Mouse (Mus musculus): ENCODE data around the gene Epdr1. TPM values are rescaled to one million over a fixed set of nuclear protein-coding genes. Genes with fewer than 3 reads are reported as not detected.

Epdr1 gene
- total RNA-seq, 1 experiment, result 9.9 TPM

- Histone ChIP-seq H3K9me3 (ENCODE audit: control insufficient read depth, insufficient read depth, low read depth, low read length) (no peaks in the 10 kb centered on the region), H3K27ac (ENCODE audit: insufficient read depth, low read depth, low read length, poor library complexity, severe bottlenecking) (no peak overlapping the region), H3K4me3 (ENCODE audit: insufficient read depth in 1 of 2, low read depth in 1 of 2, low read length in 2 of 2, poor library complexity in 1 of 2, severe bottlenecking in 1 of 2) (no peak overlapping the region), H3K9ac (ENCODE audit: insufficient read depth, low read depth, low read length, poor library complexity, severe bottlenecking) (no peak overlapping the region), H3K36me3 (ENCODE audit: control insufficient read depth, insufficient read depth, low read length, poor library complexity, severe bottlenecking) (no peaks in the 10 kb centered on the region; the same call in none of the 2 replicates), H3K4me1 (ENCODE audit: control insufficient read depth in 2 of 2, insufficient read depth in 2 of 2, low read length in 2 of 2, poor library complexity in 1 of 2) (peaks cover 0 to 3% of the 10 kb centered on the region in 2 experiments; a peak in 1 of 4 replicates)
- TF ChIP-seq CHD2 (IDR thresholded peaks at IDR 0.05; ENCODE audit: low read depth, low read length) (no peak), MAFK (IDR thresholded peaks at IDR 0.05; ENCODE audit: insufficient read depth, low read depth, low read length) (no peak), ZC3H11A (IDR thresholded peaks at IDR 0.05; ENCODE audit: borderline replicate concordance, low read depth, low read length) (no peak), ZNF384 (IDR thresholded peaks at IDR 0.05; ENCODE audit: low read depth, low read length) (no peak), HCFC1 (IDR thresholded peaks at IDR 0.05; ENCODE audit: borderline replicate concordance, insufficient read depth, low read length) (no peak)
- DNase-seq (ENCODE audit: low read depth, low spot score), result no peak
- in situ Hi-C loops (cut with MboI; ENCODE audit: low sequenced_read_pairs in 2 of 2, unreplicated experiment in 2 of 2), result no loop called here
These were observed 6.3 kb downstream of the Epdr1 start for GRCm38 (mm10) chr13:19613426-19613825.

DNA sequence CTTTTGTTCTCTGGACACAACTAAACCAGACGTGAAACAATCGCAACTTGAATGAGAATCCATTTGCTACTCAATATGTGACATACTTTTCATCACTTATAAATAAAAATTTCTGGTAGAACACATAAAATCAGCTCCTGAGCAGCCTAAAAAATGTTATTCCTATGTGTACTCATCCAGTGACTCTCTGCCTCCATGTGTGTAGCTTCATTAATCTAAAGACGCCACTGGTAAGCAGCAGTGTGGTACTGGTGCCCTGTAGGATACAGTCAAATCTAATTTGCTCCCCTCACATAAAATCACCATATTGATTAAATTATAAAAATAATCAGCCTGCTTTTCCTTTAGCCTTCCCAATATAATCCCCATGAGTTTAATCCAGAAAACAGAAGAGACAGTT is 6.8 kb downstream of the Epdr1 start:
- Histone ChIP-seq H3K9ac (ENCODE audit: insufficient read depth, low read depth, low read length, poor library complexity, severe bottlenecking) (no peak overlapping the region), H3K27ac (ENCODE audit: insufficient read depth, low read depth, low read length, poor library complexity, severe bottlenecking) (no peak overlapping the region), H3K4me1 (ENCODE audit: control insufficient read depth in 2 of 2, insufficient read depth in 2 of 2, low read length in 2 of 2, poor library complexity in 1 of 2) (no peaks in the 10 kb centered on the region), H3K36me3 (ENCODE audit: control insufficient read depth, insufficient read depth, low read length, poor library complexity, severe bottlenecking) (no peaks in the 10 kb centered on the region; the same call in none of the 2 replicates), H3K9me3 (ENCODE audit: control insufficient read depth, insufficient read depth, low read depth, low read length) (no peaks in the 10 kb centered on the region), H3K4me3 (ENCODE audit: insufficient read depth in 1 of 2, low read depth in 1 of 2, low read length in 2 of 2, poor library complexity in 1 of 2, severe bottlenecking in 1 of 2) (no peak overlapping the region)
- in situ Hi-C loops (cut with MboI; ENCODE audit: low sequenced_read_pairs in 2 of 2, unreplicated experiment in 2 of 2), result no loop called here
- DNase-seq (ENCODE audit: low read depth, low spot score), result no peak
- TF ChIP-seq MAFK (IDR thresholded peaks at IDR 0.05; ENCODE audit: insufficient read depth, low read depth, low read length) (no peak), ZC3H11A (IDR thresholded peaks at IDR 0.05; ENCODE audit: borderline replicate concordance, low read depth, low read length) (no peak), HCFC1 (IDR thresholded peaks at IDR 0.05; ENCODE audit: borderline replicate concordance, insufficient read depth, low read length) (no peak), ZNF384 (IDR thresholded peaks at IDR 0.05; ENCODE audit: low read depth, low read length) (no peak), CHD2 (IDR thresholded peaks at IDR 0.05; ENCODE audit: low read depth, low read length) (no peak)

GRCm38 (mm10) chr13:19612348-19612747 is 7.4 kb downstream of the Epdr1 start:
- in situ Hi-C loops (cut with MboI; ENCODE audit: low sequenced_read_pairs in 2 of 2, unreplicated experiment in 2 of 2), result no loop called here
- no peak overlapping the region for H3K4me3 ChIP-seq (ENCODE audit: insufficient read depth in 1 of 2, low read depth in 1 of 2, low read length in 2 of 2, poor library complexity in 1 of 2, severe bottlenecking in 1 of 2)

DNA sequence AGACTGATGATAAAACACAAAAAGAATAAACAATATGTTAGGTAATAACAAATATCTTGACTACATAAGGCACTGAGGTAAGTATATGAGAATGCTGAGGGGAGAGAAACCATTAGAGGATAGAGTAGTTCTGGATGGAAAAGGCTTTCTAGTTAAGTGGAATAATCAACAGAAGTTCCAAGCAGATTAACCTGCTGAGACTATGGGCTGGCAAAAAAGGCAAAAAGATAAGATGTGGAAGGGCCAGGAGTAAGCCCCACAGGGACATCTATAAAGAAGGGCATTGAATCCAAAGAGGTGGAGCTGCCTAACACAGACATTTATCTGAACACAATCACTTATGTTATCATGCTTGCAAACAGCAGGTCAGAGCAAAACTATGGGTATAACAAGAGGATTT is 11.6 kb downstream of the Epdr1 start:
- Histone ChIP-seq H3K9me3 (ENCODE audit: control insufficient read depth, insufficient read depth, low read depth, low read length) (no peaks in the 10 kb centered on the region), H3K27ac (ENCODE audit: insufficient read depth, low read depth, low read length, poor library complexity, severe bottlenecking) (no peak overlapping the region), H3K36me3 (ENCODE audit: control insufficient read depth, insufficient read depth, low read length, poor library complexity, severe bottlenecking) (no peaks in the 10 kb centered on the region; the same call in 1 of the 2 replicates), H3K4me1 (ENCODE audit: control insufficient read depth in 2 of 2, insufficient read depth in 2 of 2, low read length in 2 of 2, poor library complexity in 1 of 2) (no peaks in the 10 kb centered on the region), H3K4me3 (ENCODE audit: insufficient read depth in 1 of 2, low read depth in 1 of 2, low read length in 2 of 2, poor library complexity in 1 of 2, severe bottlenecking in 1 of 2) (no peak overlapping the region), H3K9ac (ENCODE audit: insufficient read depth, low read depth, low read length, poor library complexity, severe bottlenecking) (no peak overlapping the region)
- no peak for TF ChIP-seq MAFK (IDR thresholded peaks at IDR 0.05; ENCODE audit: insufficient read depth, low read depth, low read length)
- TF ChIP-seq CHD2 (IDR thresholded peaks at IDR 0.05; ENCODE audit: low read depth, low read length), result no peak
- TF ChIP-seq ZNF384 (IDR thresholded peaks at IDR 0.05; ENCODE audit: low read depth, low read length), result no peak
- no peak for TF ChIP-seq ZC3H11A (IDR thresholded peaks at IDR 0.05; ENCODE audit: borderline replicate concordance, low read depth, low read length)
- TF ChIP-seq HCFC1 (IDR thresholded peaks at IDR 0.05; ENCODE audit: borderline replicate concordance, insufficient read depth, low read length), result no peak
- in situ Hi-C loops (cut with MboI; ENCODE audit: low sequenced_read_pairs in 2 of 2, unreplicated experiment in 2 of 2), result no loop called here
- DNase-seq (ENCODE audit: low read depth, low spot score), result no peak

More at GRCm38 (mm10) chr13:19612348-19612747, 7.4 kb downstream of the Epdr1 start:
- TF ChIP-seq ZC3H11A (IDR thresholded peaks at IDR 0.05; ENCODE audit: borderline replicate concordance, low read depth, low read length), result no peak
- TF ChIP-seq HCFC1 (IDR thresholded peaks at IDR 0.05; ENCODE audit: borderline replicate concordance, insufficient read depth, low read length), result no peak
- TF ChIP-seq ZNF384 (IDR thresholded peaks at IDR 0.05; ENCODE audit: low read depth, low read length), result no peak
- no peak for TF ChIP-seq CHD2 (IDR thresholded peaks at IDR 0.05; ENCODE audit: low read depth, low read length)
- Histone ChIP-seq H3K4me1 (ENCODE audit: control insufficient read depth in 2 of 2, insufficient read depth in 2 of 2, low read length in 2 of 2, poor library complexity in 1 of 2) (no peaks in the 10 kb centered on the region), H3K36me3 (ENCODE audit: control insufficient read depth, insufficient read depth, low read length, poor library complexity, severe bottlenecking) (no peaks in the 10 kb centered on the region; the same call in none of the 2 replicates), H3K27ac (ENCODE audit: insufficient read depth, low read depth, low read length, poor library complexity, severe bottlenecking) (no peak overlapping the region), H3K9me3 (ENCODE audit: control insufficient read depth, insufficient read depth, low read depth, low read length) (no peaks in the 10 kb centered on the region), H3K9ac (ENCODE audit: insufficient read depth, low read depth, low read length, poor library complexity, severe bottlenecking) (no peak overlapping the region)
- DNase-seq (ENCODE audit: low read depth, low spot score), result no peak

DNA sequence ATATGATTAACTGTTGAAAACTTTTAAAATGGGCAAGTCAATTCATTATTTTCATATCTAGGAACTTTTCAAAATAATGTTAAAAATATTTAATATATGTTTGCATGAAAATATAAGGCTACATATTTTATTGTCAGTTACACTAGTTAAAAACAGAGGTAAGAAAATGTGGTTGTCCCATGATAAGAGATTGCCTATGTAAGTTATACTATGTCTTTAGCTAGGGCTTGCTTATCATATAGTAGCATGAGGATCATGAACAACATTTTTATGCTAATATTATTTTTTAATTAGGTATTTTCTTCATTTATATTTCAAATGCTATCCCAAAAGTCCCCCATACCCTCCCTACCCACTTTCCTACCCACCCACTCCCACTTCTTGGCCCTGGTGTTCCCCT is 14.8 kb downstream of the Epdr1 start:
- no peaks in the 10 kb centered on the region for H3K4me1 ChIP-seq (ENCODE audit: control insufficient read depth in 2 of 2, insufficient read depth in 2 of 2, low read length in 2 of 2, poor library complexity in 1 of 2)
- no peaks in the 10 kb centered on the region for H3K36me3 ChIP-seq (ENCODE audit: control insufficient read depth, insufficient read depth, low read length, poor library complexity, severe bottlenecking)
- no peak for DNase-seq (ENCODE audit: low read depth, low spot score)
- no peak overlapping the region for H3K9ac ChIP-seq (ENCODE audit: insufficient read depth, low read depth, low read length, poor library complexity, severe bottlenecking)
- TF ChIP-seq HCFC1 (IDR thresholded peaks at IDR 0.05; ENCODE audit: borderline replicate concordance, insufficient read depth, low read length) (no peak), MAFK (IDR thresholded peaks at IDR 0.05; ENCODE audit: insufficient read depth, low read depth, low read length) (no peak), CHD2 (IDR thresholded peaks at IDR 0.05; ENCODE audit: low read depth, low read length) (no peak), ZC3H11A (IDR thresholded peaks at IDR 0.05; ENCODE audit: borderline replicate concordance, low read depth, low read length) (no peak), ZNF384 (IDR thresholded peaks at IDR 0.05; ENCODE audit: low read depth, low read length) (no peak)
- in situ Hi-C loops (cut with MboI; ENCODE audit: low sequenced_read_pairs in 2 of 2, unreplicated experiment in 2 of 2), result no loop called here
- H3K9me3 ChIP-seq (ENCODE audit: control insufficient read depth, insufficient read depth, low read depth, low read length), result no peaks in the 10 kb centered on the region
- no peak overlapping the region for H3K4me3 ChIP-seq (ENCODE audit: insufficient read depth in 1 of 2, low read depth in 1 of 2, low read length in 2 of 2, poor library complexity in 1 of 2, severe bottlenecking in 1 of 2)
- no peak overlapping the region for H3K27ac ChIP-seq (ENCODE audit: insufficient read depth, low read depth, low read length, poor library complexity, severe bottlenecking)
